Comparison of ENCODE assay signal across 8 mouse cellular contexts in genomic region chr6:114876033-114876432, GRCm38 (mm10).
DNase-seq lines count a peak whose midpoint lies in the region; ATAC-seq and TF ChIP-seq lines count a peak whose summit lies in the region.

No protein-coding gene starts in this region.

- peaks cover 83% of the 10 kb centered on the region for H3K4me1 ChIP-seq in kidney, embryonic 14.5 days (ENCODE audit: control insufficient read depth, insufficient read depth, low read length)
- H3K4me1 ChIP-seq in embryonic facial prominence, embryonic 14.5 days (ENCODE audit: control insufficient read depth, insufficient read depth, low read length), result peaks cover 71% of the 10 kb centered on the region
- H3K4me1 ChIP-seq in intestine, embryonic 16.5 days (ENCODE audit: control insufficient read depth, insufficient read depth, low read length), result peaks cover 79% of the 10 kb centered on the region

- no peak for DNase-seq in kidney, adult 8-10 months
- DNase-seq in embryonic facial prominence, embryonic 14.5 days (ENCODE audit: low spot score), result no peak
- DNase-seq in left cerebral cortex, adult 9 months (ENCODE audit: low spot score in 2 of 2), result no peak
- DNase-seq in layer of hippocampus, adult 9-10 months (ENCODE audit: low spot score), result no peak
- no peak for DNase-seq in lung, adult 18-20 months

- WGBS in kidney, embryonic 14.5 days, result 13% methylated on average over 4 of the region's 4 CpGs
- 22% methylated on average over 4 of the region's 4 CpGs for WGBS in embryonic facial prominence, embryonic 14.5 days
- WGBS in intestine, embryonic 16.5 days, result 28% methylated on average over 4 of the region's 4 CpGs

- peaks cover 91% of the 10 kb centered on the region for H3K79me2 ChIP-seq in myocyte (ENCODE audit: control insufficient read depth, insufficient read depth)

- H3K9me3 ChIP-seq in kidney, embryonic 14.5 days (ENCODE audit: control insufficient read depth, low read length), result no peaks in the 10 kb centered on the region
- no peaks in the 10 kb centered on the region for H3K9me3 ChIP-seq in embryonic facial prominence, embryonic 14.5 days (ENCODE audit: control insufficient read depth, low read length)
- no peaks in the 10 kb centered on the region for H3K9me3 ChIP-seq in intestine, embryonic 16.5 days (ENCODE audit: control insufficient read depth, low read length)

- ATAC-seq in kidney, embryonic 14.5 days (ENCODE audit: low FRiP score, low TSS enrichment), result no peak
- ATAC-seq in embryonic facial prominence, embryonic 14.5 days (ENCODE audit: low read depth), result no peak
- ATAC-seq in intestine, embryonic 16.5 days, result no peak

- H3ac ChIP-seq in myocyte (ENCODE audit: control insufficient read depth, insufficient read length), result no peak overlapping the region

- no peak overlapping the region for H3K4me2 ChIP-seq in kidney, embryonic 14.5 days (replicated peaks; ENCODE audit: low read depth, low read length)
- H3K4me2 ChIP-seq in embryonic facial prominence, embryonic 14.5 days (ENCODE audit: low read depth, low read length), result peak overlapping the region; percentile 82; the same call in 1 of the 2 replicates
- H3K4me2 ChIP-seq in intestine, embryonic 16.5 days (ENCODE audit: low read depth, low read length), result 0 out of 2 replicates have a peak overlapping the region, but pooled peaks have one; percentile 90
- H3K4me2 ChIP-seq in myocyte (ENCODE audit: low read depth), result peak overlapping the region; percentile 97

- no peak for TF ChIP-seq POLR2A in myocyte (IDR thresholded peaks at IDR 0.05; ENCODE audit: insufficient read length, low read depth)

- no peaks in the 10 kb centered on the region for H3K27me3 ChIP-seq in kidney, embryonic 14.5 days (ENCODE audit: control insufficient read depth, insufficient read depth, low read length)
- H3K27me3 ChIP-seq in embryonic facial prominence, embryonic 14.5 days (replicated peaks; ENCODE audit: control insufficient read depth, insufficient read depth, low read length), result no peaks in the 10 kb centered on the region
- H3K27me3 ChIP-seq in intestine, embryonic 16.5 days (replicated peaks; ENCODE audit: control insufficient read depth, insufficient read depth, low read length), result no peaks in the 10 kb centered on the region
- no peaks in the 10 kb centered on the region for H3K27me3 ChIP-seq in myocyte (ENCODE audit: control insufficient read depth, insufficient read depth, insufficient read length)

- H3K36me3 ChIP-seq in kidney, embryonic 14.5 days (ENCODE audit: control insufficient read depth, insufficient read depth, low read length), result peaks cover 8% of the 10 kb centered on the region; the same call in 1 of the 2 replicates
- 0 out of 2 replicates have a peak, but pooled peaks cover 4% of the 10 kb centered on the region for H3K36me3 ChIP-seq in embryonic facial prominence, embryonic 14.5 days (ENCODE audit: control insufficient read depth, insufficient read depth, low read length)
- H3K36me3 ChIP-seq in intestine, embryonic 16.5 days (ENCODE audit: control insufficient read depth, insufficient read depth, low read length), result peaks cover under 1% of the 10 kb centered on the region; the same call in 1 of the 2 replicates
- peaks cover 5% of the 10 kb centered on the region for H3K36me3 ChIP-seq in myocyte (ENCODE audit: control insufficient read depth, insufficient read depth)

- H3K9ac ChIP-seq in kidney, embryonic 14.5 days (ENCODE audit: low read depth, low read length), result peak overlapping the region; percentile 50; the same call in 1 of the 2 replicates
- peak overlapping the region; percentile 46; the same call in 1 of the 2 replicates for H3K9ac ChIP-seq in embryonic facial prominence, embryonic 14.5 days (ENCODE audit: low read depth, low read length)
- peak overlapping the region; percentile 81; the same call in 1 of the 2 replicates for H3K9ac ChIP-seq in intestine, embryonic 16.5 days (ENCODE audit: low read depth, low read length)

- H3K4me3 ChIP-seq in kidney, embryonic 14.5 days (ENCODE audit: low read length), result no peak overlapping the region
- H3K4me3 ChIP-seq in embryonic facial prominence, embryonic 14.5 days (ENCODE audit: low read depth, low read length), result no peak overlapping the region
- no peak overlapping the region for H3K4me3 ChIP-seq in intestine, embryonic 16.5 days (ENCODE audit: low read length)
- no peak overlapping the region for H3K4me3 ChIP-seq in myocyte

- H3K27ac ChIP-seq in kidney, embryonic 14.5 days (ENCODE audit: low read depth, low read length), result peak overlapping the region; percentile 99
- H3K27ac ChIP-seq in embryonic facial prominence, embryonic 14.5 days (replicated peaks; ENCODE audit: low read depth, low read length), result peak overlapping the region; percentile 96
- H3K27ac ChIP-seq in intestine, embryonic 16.5 days (ENCODE audit: low read length), result peak overlapping the region; percentile 96

TF ChIP-seq in myocyte, 11 proteins besides CTCF, POLR2A, EP300 and RAD21:
- TF ChIP-seq MYOD1 (IDR thresholded peaks at IDR 0.05; ENCODE audit: control insufficient read depth in 1 of 3, insufficient read length in 2 of 3, low read depth in 2 of 3) (no peak), MYOG (IDR thresholded peaks at IDR 0.05; ENCODE audit: control insufficient read depth in 1 of 3, insufficient read depth in 1 of 3, insufficient read length in 2 of 3, low read depth in 2 of 3) (no peak), REST (IDR thresholded peaks at IDR 0.05; ENCODE audit: insufficient read depth, insufficient read length) (no peak), TCF3 (IDR thresholded peaks at IDR 0.05; ENCODE audit: insufficient read length, low read depth) (no peak), USF1 (IDR thresholded peaks at IDR 0.05; ENCODE audit: low read depth) (no peak), TCF12 (IDR thresholded peaks at IDR 0.05; ENCODE audit: insufficient read depth, poor library complexity, severe bottlenecking) (no peak), MAX (IDR thresholded peaks at IDR 0.05; ENCODE audit: low read depth) (no peak), POLR2AphosphoS2 (IDR thresholded peaks at IDR 0.05; ENCODE audit: insufficient read length, low read depth) (no peak), E2F4 (IDR thresholded peaks at IDR 0.05; ENCODE audit: insufficient read depth) (no peak), CEBPB (IDR thresholded peaks at IDR 0.05; ENCODE audit: insufficient read depth, poor library complexity, severe bottlenecking) (no peak)
TF ChIP-seq in myocyte: peak in this region for 0.
